In genomic region chr11:12578999-12579576, GRCm38 (mm10) we compare ENCODE assay signal across 9 mouse cellular contexts.
A peak's percentile ranks its signal among the peaks of the same experiment; 100 is the strongest.
DNase-seq lines count a peak whose midpoint lies in the region; ATAC-seq lines count a peak whose summit lies in the region.
"Had no signal": no experiment of that assay in that cellular context is flagged by ENCODE, and none has a peak within 500 bp of the region (broad histone marks: within the 10 kb centered on the region; RNA-seq: fewer than 3 reads in every experiment).

No protein-coding gene starts in this region.

- no peak overlapping the region for H3K27ac ChIP-seq in hindbrain, embryonic 11.5 days (ENCODE audit: low read depth, low read length)
- no peak overlapping the region for H3K27ac ChIP-seq in neural tube, embryonic 15.5 days (replicated peaks)
- H3K27ac ChIP-seq: neural tube, embryonic 13.5 days had no signal

- no peak overlapping the region for H3K4me3 ChIP-seq in hindbrain, embryonic 11.5 days (ENCODE audit: low read depth, low read length)
- no peak overlapping the region for H3K4me3 ChIP-seq in neural tube, embryonic 15.5 days (replicated peaks)
- H3K4me3 ChIP-seq: neural tube, embryonic 13.5 days had no signal

- H3K4me2 ChIP-seq in hindbrain, embryonic 11.5 days (replicated peaks; ENCODE audit: low read depth, low read length), result no peak overlapping the region
- H3K4me2 ChIP-seq in neural tube, embryonic 15.5 days, result no peak overlapping the region
- H3K4me2 ChIP-seq: neural tube, embryonic 13.5 days had no signal

- no peak overlapping the region for H3K9ac ChIP-seq in hindbrain, embryonic 11.5 days (ENCODE audit: low read depth, low read length)
- no peak overlapping the region for H3K9ac ChIP-seq in neural tube, embryonic 15.5 days (replicated peaks)
- H3K9ac ChIP-seq: neural tube, embryonic 13.5 days had no signal

- H3K36me3 ChIP-seq in hindbrain, embryonic 11.5 days (ENCODE audit: control insufficient read depth, insufficient read depth, low read length), result no peaks in the 10 kb centered on the region
- H3K36me3 ChIP-seq in neural tube, embryonic 15.5 days, result no peaks in the 10 kb centered on the region
- H3K36me3 ChIP-seq: neural tube, embryonic 13.5 days had no signal

- intact Hi-C loops in left cerebral cortex, postnatal 36 days (cut with DNase I), result no loop called here

- ATAC-seq in common myeloid progenitor, adult 5-6 weeks (replicated peaks; ENCODE audit: low read depth, poor library complexity, severe bottlenecking), result peak; percentile 39; the same call in 1 of the 2 replicates
- ATAC-seq in hindbrain, embryonic 11.5 days (ENCODE audit: low FRiP score), result peak; percentile 31; the same call in 1 of the 2 replicates
- ATAC-seq in neural tube, embryonic 15.5 days (ENCODE audit: low FRiP score), result peak; percentile 53; the same call in 1 of the 2 replicates

- no peaks in the 10 kb centered on the region for H3K4me1 ChIP-seq in hindbrain, embryonic 11.5 days (replicated peaks; ENCODE audit: control insufficient read depth, insufficient read depth, low read length)
- H3K4me1 ChIP-seq in neural tube, embryonic 15.5 days, result 0 out of 2 replicates have a peak, but pooled peaks cover 3% of the 10 kb centered on the region
- H3K4me1 ChIP-seq: neural tube, embryonic 13.5 days had no signal

- 48% methylated on average over 14 of the region's 14 CpGs for WGBS in hindbrain, embryonic 11.5 days
- WGBS in neural tube, embryonic 15.5 days, result 37% methylated on average over 14 of the region's 14 CpGs

- H3K9me3 ChIP-seq in hindbrain, embryonic 11.5 days (ENCODE audit: control insufficient read depth, low read length), result no peaks in the 10 kb centered on the region
- H3K9me3 ChIP-seq in neural tube, embryonic 15.5 days (replicated peaks), result no peaks in the 10 kb centered on the region
- H3K9me3 ChIP-seq: neural tube, embryonic 13.5 days had no signal

- H3K27me3 ChIP-seq in hindbrain, embryonic 11.5 days (ENCODE audit: control insufficient read depth, insufficient read depth, low read length), result no peaks in the 10 kb centered on the region
- no peaks in the 10 kb centered on the region for H3K27me3 ChIP-seq in neural tube, embryonic 15.5 days (replicated peaks)
- H3K27me3 ChIP-seq: neural tube, embryonic 13.5 days had no signal

- DNase-seq in adrenal gland, postnatal 10 days, result peak; percentile 57
- no peak for DNase-seq in adrenal gland, adult 8-10 months
- DNase-seq in 3134 (ENCODE audit: extremely low read depth, insufficient read length, low spot score), result peak; percentile 2
- peak; percentile 81 for DNase-seq in hindbrain, embryonic 11.5 days (ENCODE audit: low spot score)
- DNase-seq in left cerebral cortex, postnatal 36 days (ENCODE audit: low spot score in 2 of 2), result peak; percentile 61 to 62
- no peak for DNase-seq in adipocyte (ENCODE audit: low spot score)

Comparison
In these comparisons a context has a peak if more than half of its experiments do, and no peak if none do; other contexts are left out.
1. DNase-seq: peak in adrenal gland, postnatal 10 days (single experiment), 3134 (single experiment), hindbrain, embryonic 11.5 days (single experiment) and left cerebral cortex, postnatal 36 days (2 of 2); none in adrenal gland, adult 8-10 months (single experiment) and adipocyte (single experiment).
2. Peak in every context shown above with its lines, with median percentiles within 50 percentile points of each other: ATAC-seq.